Mouse (Mus musculus) heart, embryonic 15.5 days (tissue): Measurements from ENCODE around the gene Epb41l4b. TPM values are rescaled to one million over a fixed set of nuclear protein-coding genes. Genes with fewer than 3 reads are reported as not detected.
A peak's percentile ranks its signal among the peaks of the same experiment; 100 is the strongest.

Experiments used
- ATAC-seq: fragments of 200-750 bp; cut with Nextera tagmentation; replicated peaks from 2 replicates; pipeline ENCODE4 v1.8.0; 2017; ENCODE audit warnings: low read depth, moderate TSS enrichment; ENCODE audit not compliant: insufficient number of reproducible peaks, insufficient read depth, low FRiP score
- H3K27ac ChIP-seq: fragments of 300-500 bp; sonication (generic); 2 replicates; pipeline ENCODE4 v1.5.1; 2015; ENCODE audit warnings: mild to moderate bottlenecking, inconsistent platforms
- H3K27me3 ChIP-seq: fragments of 300-500 bp; sonication (generic); 2 replicates; pipeline ENCODE4 v1.6.1; 2015; ENCODE audit warnings: inconsistent platforms
- H3K36me3 ChIP-seq: fragments of 300-500 bp; sonication (generic); 2 replicates; pipeline ENCODE4 v1.6.1; 2015; ENCODE audit warnings: mild to moderate bottlenecking, inconsistent platforms
- H3K4me1 ChIP-seq: fragments of 300-500 bp; sonication (generic); replicated peaks from 2 replicates; pipeline ENCODE4 v1.6.1; 2015; ENCODE audit warnings: inconsistent platforms
- H3K4me2 ChIP-seq: fragments of 300-500 bp; sonication (generic); 2 replicates; pipeline ENCODE4 v1.6.1; 2015; ENCODE audit warnings: inconsistent platforms, mild to moderate bottlenecking, moderate library complexity
- H3K4me3 ChIP-seq: fragments of 300-500 bp; sonication (generic); 2 replicates; pipeline ENCODE4 v1.5.1; 2015; ENCODE audit warnings: mild to moderate bottlenecking, inconsistent platforms
- H3K9ac ChIP-seq: fragments of 300-500 bp; sonication (generic); 2 replicates; pipeline ENCODE4 v1.6.1; 2015; ENCODE audit warnings: mild to moderate bottlenecking, inconsistent platforms
- H3K9me3 ChIP-seq: fragments of 300-500 bp; sonication (generic); replicated peaks from 2 replicates; pipeline ENCODE4 v1.6.1; 2016; ENCODE audit warnings: inconsistent platforms
- WGBS: fragments of 180-500 bp; shearing (Covaris S2); methylation state at CpG from one replicate; pipeline ENCODE4 v1.1.7; 2015; ENCODE audit warnings: mixed read lengths; 5-methylcytosine and 5-hydroxymethylcytosine counted together
- polyA plus RNA-seq: library from polyadenylated mRNA; unstranded; fragments of >200 nt; fragmentation: Nextera tagmentation; extraction: Ambion mirVana; gene quantifications from 2 replicates; pipeline ENCODE4 v1.2.1, GENCODE M21; 2015

Gene Epb41l4b
- polyA plus RNA-seq, 1 experiment from 2014 or later: 0.31 TPM

DNA sequence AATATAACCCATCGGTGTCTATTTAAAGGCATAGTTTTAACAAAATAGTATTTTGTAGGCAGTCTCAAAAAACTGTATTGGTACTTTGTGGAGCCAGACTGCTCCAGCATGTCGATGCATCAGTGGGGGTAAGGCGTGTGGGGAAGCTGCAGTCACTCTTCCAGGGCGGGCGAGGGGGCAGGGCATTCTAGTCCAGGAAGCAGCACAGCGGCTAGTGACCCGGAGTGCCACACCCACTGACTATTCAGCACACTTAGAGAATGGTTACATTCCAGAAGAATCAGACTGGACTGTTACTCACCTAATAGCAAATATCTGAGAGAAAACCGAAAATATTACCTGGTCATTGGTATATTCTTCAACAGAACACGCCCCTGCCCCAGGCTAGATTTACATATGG is 185.7 kb downstream of the Epb41l4b start:
- Histone ChIP-seq H3K4me2 (0 out of 2 replicates have a peak overlapping the region, but pooled peaks have one; percentile 27), H3K27me3 (no peaks in the 10 kb centered on the region), H3K9ac (no peak overlapping the region), H3K36me3 (no peaks in the 10 kb centered on the region), H3K4me1 (peaks cover 18% of the 10 kb centered on the region), H3K27ac (no peak overlapping the region), H3K9me3 (no peaks in the 10 kb centered on the region), H3K4me3 (no peak overlapping the region)
- no peak for ATAC-seq
- 34% methylated on average over 9 of the region's 9 CpGs for WGBS

DNA sequence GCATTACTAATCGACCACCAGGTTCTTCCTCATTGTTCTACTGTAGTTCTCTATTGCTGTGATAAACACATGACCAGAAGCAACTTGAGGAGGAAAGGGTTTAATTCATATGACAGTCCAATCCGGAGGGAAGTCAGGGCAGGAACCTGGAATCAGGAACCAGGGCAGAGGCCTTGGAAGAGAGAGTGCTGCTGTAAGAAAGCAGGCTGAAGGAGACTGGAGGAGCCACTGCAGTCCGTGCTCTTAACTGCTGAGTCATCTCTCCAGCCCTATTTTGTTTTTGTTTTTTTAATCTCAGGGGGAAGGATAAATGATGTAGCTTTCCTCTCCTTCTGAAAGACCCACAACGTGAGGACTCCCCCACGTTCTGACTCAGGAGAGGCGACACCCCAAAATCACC is 190.0 kb downstream of the Epb41l4b start:
- Histone ChIP-seq H3K9me3 (no peaks in the 10 kb centered on the region), H3K27ac (no peak overlapping the region), H3K4me2 (no peak overlapping the region), H3K4me1 (peaks cover 9% of the 10 kb centered on the region), H3K9ac (no peak overlapping the region), H3K36me3 (no peaks in the 10 kb centered on the region), H3K4me3 (no peak overlapping the region), H3K27me3 (no peaks in the 10 kb centered on the region)
- no peak for ATAC-seq
- WGBS: 63% methylated on average over 6 of the region's 6 CpGs

DNA sequence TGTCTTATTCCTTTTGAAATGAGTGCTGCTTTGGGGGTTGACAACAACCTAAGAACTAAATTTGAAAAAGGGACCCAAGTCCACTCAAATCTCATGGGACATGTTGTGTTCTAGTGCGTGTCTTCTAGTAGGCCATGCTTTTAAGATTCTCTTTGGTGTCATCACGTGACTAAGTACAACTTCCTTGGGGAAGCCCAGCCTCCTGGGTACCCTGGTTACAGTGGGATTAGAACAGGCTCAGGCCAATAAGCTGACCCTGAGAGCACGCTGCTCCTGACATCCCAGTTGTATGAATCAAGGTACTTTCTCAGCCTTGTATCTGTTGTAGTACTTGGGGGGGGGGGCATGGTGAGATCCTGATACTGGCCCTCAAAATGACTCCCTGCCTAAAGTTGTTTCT is 191.5 kb downstream of the Epb41l4b start:
- no peak overlapping the region for H3K4me2 ChIP-seq
- no peaks in the 10 kb centered on the region for H3K27me3 ChIP-seq
- peaks cover 6% of the 10 kb centered on the region for H3K4me1 ChIP-seq
- H3K9me3 ChIP-seq: no peaks in the 10 kb centered on the region
- WGBS: 86% methylated on average over 3 of the region's 3 CpGs
- H3K4me3 ChIP-seq: no peak overlapping the region
- no peak for ATAC-seq
- no peak overlapping the region for H3K9ac ChIP-seq
- no peaks in the 10 kb centered on the region for H3K36me3 ChIP-seq
- no peak overlapping the region for H3K27ac ChIP-seq

DNA sequence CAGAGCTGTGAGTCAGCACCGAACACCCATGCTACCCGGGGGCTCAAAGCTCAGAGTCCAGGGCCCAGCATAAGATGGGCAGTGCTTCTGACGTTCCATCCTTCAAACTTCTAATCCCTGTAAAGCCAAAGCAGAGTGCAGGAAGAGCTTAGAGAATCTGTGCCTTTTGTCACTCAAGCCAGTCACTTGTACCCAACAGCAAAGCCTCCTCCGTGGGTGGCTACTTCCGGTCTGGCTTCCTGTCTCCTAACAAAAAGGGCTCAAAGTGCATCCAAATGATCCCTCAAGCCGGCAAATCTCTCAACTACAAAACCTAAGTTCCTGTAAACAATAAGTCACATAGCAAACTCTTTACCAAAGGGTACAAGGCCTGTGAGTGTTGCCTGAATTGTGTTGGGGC is 193.7 kb downstream of the Epb41l4b start:
- Histone ChIP-seq H3K4me1 (peaks cover 14% of the 10 kb centered on the region), H3K9me3 (no peaks in the 10 kb centered on the region), H3K9ac (no peak overlapping the region), H3K4me2 (no peak overlapping the region), H3K36me3 (no peaks in the 10 kb centered on the region), H3K27ac (no peak overlapping the region), H3K4me3 (no peak overlapping the region), H3K27me3 (no peaks in the 10 kb centered on the region)
- no peak for ATAC-seq
- WGBS: 71% methylated on average over 6 of the region's 6 CpGs

DNA sequence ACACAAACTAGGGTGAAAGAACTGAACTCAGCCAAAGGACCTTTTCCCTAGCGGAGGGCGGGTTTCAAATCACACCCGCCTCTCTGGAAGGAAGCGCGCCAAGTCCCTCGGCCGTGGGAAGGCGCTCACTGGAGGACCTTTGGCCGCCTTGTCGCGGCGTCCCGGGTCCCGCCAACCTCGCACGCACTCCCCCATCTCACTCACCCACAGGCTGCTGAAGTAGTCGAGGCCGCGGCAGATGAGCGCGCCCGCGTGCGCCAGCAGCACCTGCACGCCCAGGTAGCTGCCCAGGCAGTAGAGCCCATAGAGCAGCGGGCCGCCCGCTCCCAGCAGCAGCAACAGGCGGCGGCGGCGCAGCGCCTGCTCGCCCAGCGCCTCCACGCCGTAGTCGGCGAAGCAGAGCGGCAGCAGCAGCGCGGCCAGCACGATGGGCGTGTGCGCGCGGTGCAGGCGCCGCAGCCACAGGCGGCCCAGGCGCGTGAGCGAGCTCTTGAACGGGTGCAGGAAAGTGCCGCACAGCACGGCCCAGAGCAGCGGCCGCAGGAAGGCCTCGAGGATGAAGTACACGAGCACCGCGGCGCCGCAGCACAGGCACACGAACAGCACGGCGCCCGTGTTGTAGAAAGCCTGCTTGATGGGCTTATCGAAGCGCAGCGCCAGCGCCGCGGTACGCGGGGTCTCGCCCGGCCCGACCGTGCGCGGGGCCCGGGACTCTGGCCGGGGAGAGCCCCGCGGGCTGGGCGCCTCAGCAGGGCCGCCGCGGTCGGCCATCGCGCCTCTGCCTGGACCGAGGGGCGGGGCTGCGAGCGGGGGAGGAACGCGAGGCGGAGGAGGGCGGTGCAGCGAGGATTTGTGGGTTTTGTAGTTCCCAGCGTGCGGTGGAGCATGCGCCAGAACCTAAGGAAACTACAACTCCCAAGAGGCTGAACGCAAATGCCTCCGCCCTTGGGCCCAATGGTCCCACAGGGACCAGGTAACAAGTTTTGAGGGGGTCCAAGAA is 196.3 kb downstream of the Epb41l4b start, which contains the start of gene Tmem245:
Gene Tmem245, minus strand, starts transcription at position 797 of the 1,000 bp plus-strand sequence.
- peak; percentile 95 for ATAC-seq
- Histone ChIP-seq H3K4me3 (peak within 1 kb of the TSS; percentile 86), H3K4me1 (peaks cover 38% of the 10 kb centered on the region), H3K36me3 (no peaks in the 10 kb centered on the region), H3K9me3 (no peaks in the 10 kb centered on the region), H3K4me2 (peak within 1 kb of the TSS; percentile 76), H3K27me3 (no peaks in the 10 kb centered on the region), H3K27ac (peak within 1 kb of the TSS; percentile 91), H3K9ac (peak within 1 kb of the TSS; percentile 86)
- under 1% methylated on average over 106 of the region's 107 CpGs for WGBS

DNA sequence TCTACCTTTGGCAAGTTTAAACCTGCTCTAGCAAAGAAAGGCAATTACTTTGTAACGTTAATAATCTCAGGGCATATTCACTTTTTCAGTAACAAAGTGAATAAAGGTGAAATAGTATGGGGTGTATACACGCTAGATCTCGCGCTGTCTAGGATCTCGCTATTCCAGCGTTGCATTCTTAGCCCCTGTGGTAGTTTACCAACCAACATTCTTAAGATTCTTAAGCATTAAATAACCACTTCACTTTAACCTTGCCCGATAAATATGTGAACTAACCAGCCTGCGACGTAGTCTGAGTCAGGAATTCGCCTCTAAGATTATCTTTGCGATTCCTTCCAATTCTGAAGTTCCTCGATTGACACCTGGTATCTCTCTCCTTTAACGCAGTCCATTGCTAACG is 197.1 kb downstream of the Epb41l4b start:
- Histone ChIP-seq H3K27me3 (no peaks in the 10 kb centered on the region), H3K9ac (peak overlapping the region; percentile 86), H3K27ac (peak overlapping the region; percentile 91), H3K9me3 (no peaks in the 10 kb centered on the region), H3K36me3 (no peaks in the 10 kb centered on the region), H3K4me3 (peak overlapping the region; percentile 86), H3K4me2 (peak overlapping the region; percentile 76), H3K4me1 (peaks cover 42% of the 10 kb centered on the region)
- WGBS: under 1% methylated on average over 14 of the region's 14 CpGs
- no peak for ATAC-seq

DNA sequence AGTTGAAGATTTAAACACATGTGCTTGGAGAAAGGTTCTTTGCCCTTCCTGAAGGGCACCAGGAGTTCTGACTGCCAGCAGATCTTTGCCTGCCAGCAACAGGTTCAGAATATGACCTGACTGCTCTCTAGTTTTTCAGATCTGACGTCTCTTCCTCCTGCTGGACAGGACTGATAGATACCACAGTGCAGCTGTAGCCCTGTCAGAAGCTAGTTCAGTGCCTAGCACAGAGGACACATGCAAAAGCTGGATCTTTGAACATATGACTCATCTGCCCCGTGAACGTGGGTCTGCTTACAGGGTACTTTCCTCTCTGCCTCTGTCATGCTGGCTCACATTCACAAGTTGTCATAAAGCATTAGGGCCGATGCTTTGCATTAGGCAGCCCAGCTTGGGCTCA is 199.0 kb downstream of the Epb41l4b start:
- ATAC-seq: no peak
- peak overlapping the region; percentile 49 for H3K4me2 ChIP-seq
- peaks cover 57% of the 10 kb centered on the region for H3K4me1 ChIP-seq
- no peaks in the 10 kb centered on the region for H3K9me3 ChIP-seq
- H3K4me3 ChIP-seq: peak overlapping the region; percentile 7
- no peaks in the 10 kb centered on the region for H3K36me3 ChIP-seq
- peak overlapping the region; percentile 78 for H3K27ac ChIP-seq
- H3K9ac ChIP-seq: peak overlapping the region; percentile 12; the same call in 1 of the 2 replicates
- H3K27me3 ChIP-seq: no peaks in the 10 kb centered on the region
- 27% methylated on average over 4 of the region's 4 CpGs for WGBS

DNA sequence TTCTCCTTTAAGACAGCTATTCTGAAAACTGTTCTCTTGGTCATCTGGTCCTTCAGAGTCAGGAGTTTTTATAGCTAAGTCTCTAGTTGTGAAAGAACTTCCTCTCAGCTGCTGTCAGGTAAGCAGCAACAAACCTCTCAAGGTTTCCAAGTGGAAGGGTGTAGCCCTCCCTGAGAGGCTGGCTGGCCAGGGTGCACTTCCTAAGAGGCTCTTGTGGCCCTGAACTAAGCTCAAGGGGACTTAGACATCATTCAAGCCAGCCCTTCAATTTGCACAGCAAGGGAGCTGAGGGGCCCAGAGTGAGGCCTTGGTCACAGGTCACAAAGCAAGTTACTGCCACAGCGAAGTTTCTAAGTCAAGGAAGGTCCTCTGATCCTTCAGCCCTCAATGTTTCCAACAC is 200.0 kb downstream of the Epb41l4b start:
- Histone ChIP-seq H3K4me3 (no peak overlapping the region), H3K4me1 (peaks cover 66% of the 10 kb centered on the region), H3K4me2 (0 out of 2 replicates have a peak overlapping the region, but pooled peaks have one; percentile 49), H3K36me3 (no peaks in the 10 kb centered on the region), H3K9ac (peak overlapping the region; percentile 12), H3K9me3 (no peaks in the 10 kb centered on the region), H3K27ac (peak overlapping the region; percentile 78), H3K27me3 (no peaks in the 10 kb centered on the region)
- 55% methylated on average over 1 of the region's 1 CpGs for WGBS
- no peak for ATAC-seq

DNA sequence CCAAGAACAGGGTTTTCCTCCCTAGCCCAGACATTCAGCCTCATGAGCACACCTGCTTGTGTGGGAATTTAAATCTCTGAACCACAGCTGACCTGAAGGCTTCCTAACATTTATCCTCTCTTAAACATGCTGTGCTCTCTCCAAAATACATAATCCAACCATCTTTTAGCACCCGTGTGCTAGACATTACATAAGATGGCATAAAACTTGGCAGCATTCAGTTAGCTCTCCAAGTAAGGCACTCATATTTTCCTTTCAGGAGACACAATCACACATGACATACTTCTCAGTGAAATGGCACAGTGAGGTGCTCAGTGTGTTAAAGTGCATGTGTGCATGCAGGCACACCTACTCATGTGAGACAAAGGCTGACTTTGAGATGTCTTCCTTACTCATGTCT is 200.7 kb downstream of the Epb41l4b start:
- no peak for ATAC-seq
- Histone ChIP-seq H3K4me2 (no peak overlapping the region; the same call in 1 of the 2 replicates), H3K36me3 (no peaks in the 10 kb centered on the region), H3K9ac (peak overlapping the region; percentile 12; the same call in 1 of the 2 replicates), H3K27me3 (no peaks in the 10 kb centered on the region), H3K4me3 (no peak overlapping the region), H3K4me1 (peaks cover 69% of the 10 kb centered on the region), H3K9me3 (no peaks in the 10 kb centered on the region), H3K27ac (peak overlapping the region; percentile 78)
- WGBS: 60% methylated on average over 1 of the region's 1 CpGs
